Mouse (Mus musculus) adipocyte (in vitro differentiated cells): ENCODE measurements around the gene Slc38a9.
A peak's percentile ranks its signal among the peaks of the same experiment; 100 is the strongest.

Experiments
- DNase-seq: peaks from one replicate; pipeline ENCODE4 v3.0.0-alpha.2; 2016; ENCODE audit warnings: low spot score

Slc38a9 gene

GRCm38 (mm10) chr13:112770528-112771328 is 110.2 kb downstream of the Slc38a9 start:
- peak; percentile 72 for DNase-seq

- peak; percentile 48 for DNase-seq
These were observed 111.1 kb downstream of the Slc38a9 start for GRCm38 (mm10) chr13:112771447-112772208.

- no peak for DNase-seq
These were observed 111.7 kb downstream of the Slc38a9 start for GRCm38 (mm10) chr13:112772252-112772651.

- DNase-seq: no peak
These were observed 112.3 kb downstream of the Slc38a9 start for GRCm38 (mm10) chr13:112772861-112773260.

- DNase-seq: no peak
These were observed 113.6 kb downstream of the Slc38a9 start for GRCm38 (mm10) chr13:112773991-112774675.

GRCm38 (mm10) chr13:112775856-112776255 is 115.3 kb downstream of the Slc38a9 start:
- DNase-seq: peak; percentile 30

- peak; percentile 83 for DNase-seq
These were observed 117.9 kb downstream of the Slc38a9 start for GRCm38 (mm10) chr13:112778407-112778806.

- DNase-seq: no peak
These were observed 124.8 kb downstream of the Slc38a9 start for GRCm38 (mm10) chr13:112785305-112785704.

GRCm38 (mm10) chr13:112786142-112786541 is 125.6 kb downstream of the Slc38a9 start:
- no peak for DNase-seq

- no peak for DNase-seq
These were observed 126.5 kb downstream of the Slc38a9 start for GRCm38 (mm10) chr13:112786942-112787533.
